Mouse (Mus musculus): ENCODE results near the gene Fbxo44.

- TF ChIP-seq POLR2A (IDR thresholded peaks at IDR 0.05; ENCODE audit: low read depth, low read length) (no peak), CTCF (IDR thresholded peaks at IDR 0.05; ENCODE audit: extremely low read depth, insufficient read depth, insufficient read length, insufficient replicate concordance) (peak; percentile 93)
Observed at GRCm38 (mm10) chr4:148170842-148171241, 10.6 kb upstream of the Fbxo44 start.

Measured in spleen, adult 2 months (tissue).